Mouse (Mus musculus) forebrain, embryonic 15.5 days (tissue): ENCODE results near the gene Pbld1. TPM values are rescaled to one million over a fixed set of nuclear protein-coding genes. Genes with fewer than 3 reads are reported as not detected.

Experiments
- ATAC-seq: fragments of 200-750 bp; cut with Nextera tagmentation; replicated peaks from 2 replicates; pipeline ENCODE4 v1.8.0; 2017; ENCODE audit warnings: mild to moderate bottlenecking, moderate TSS enrichment, moderate library complexity
- H3K27ac ChIP-seq: fragments of 300-500 bp; sonication (generic); replicated peaks from 2 replicates; pipeline ENCODE4 v1.5.1; 2015; ENCODE audit warnings: mild to moderate bottlenecking, inconsistent platforms
- H3K27me3 ChIP-seq: fragments of 300-500 bp; sonication (generic); 2 replicates; pipeline ENCODE4 v1.6.1; 2015; ENCODE audit warnings: inconsistent platforms
- H3K36me3 ChIP-seq: fragments of 300-500 bp; sonication (generic); 2 replicates; pipeline ENCODE4 v1.6.1; 2015; ENCODE audit warnings: mild to moderate bottlenecking, inconsistent platforms
- H3K4me1 ChIP-seq: fragments of 300-500 bp; sonication (generic); 2 replicates; pipeline ENCODE4 v1.6.1; 2015; ENCODE audit warnings: inconsistent platforms
- H3K4me2 ChIP-seq: fragments of 300-500 bp; sonication (generic); replicated peaks from 2 replicates; pipeline ENCODE4 v1.6.1; 2015; ENCODE audit warnings: mild to moderate bottlenecking, inconsistent platforms
- H3K4me3 ChIP-seq: fragments of 300-500 bp; sonication (generic); 2 replicates; pipeline ENCODE4 v1.5.1; 2015; ENCODE audit warnings: mild to moderate bottlenecking, inconsistent platforms
- H3K9ac ChIP-seq: fragments of 300-500 bp; sonication (generic); replicated peaks from 2 replicates; pipeline ENCODE4 v1.6.1; 2015; ENCODE audit warnings: mild to moderate bottlenecking, inconsistent platforms
- H3K9me3 ChIP-seq: fragments of 300-500 bp; sonication (generic); 2 replicates; pipeline ENCODE4 v1.6.1; 2016; ENCODE audit warnings: inconsistent platforms
- WGBS: fragments of 180-500 bp; shearing (Covaris S2); methylation state at CpG from one replicate; pipeline ENCODE4 v1.1.7; 2015; ENCODE audit warnings: mixed read lengths; 5-methylcytosine and 5-hydroxymethylcytosine counted together
- polyA plus RNA-seq: library from polyadenylated mRNA; unstranded; fragments of >200 nt; fragmentation: Nextera tagmentation; extraction: Ambion mirVana; gene quantifications from 2 replicates; pipeline ENCODE4 v1.2.1, GENCODE M21; 2015

Gene Pbld1
- polyA plus RNA-seq, 1 experiment from 2014 or later: 0.87 TPM

DNA sequence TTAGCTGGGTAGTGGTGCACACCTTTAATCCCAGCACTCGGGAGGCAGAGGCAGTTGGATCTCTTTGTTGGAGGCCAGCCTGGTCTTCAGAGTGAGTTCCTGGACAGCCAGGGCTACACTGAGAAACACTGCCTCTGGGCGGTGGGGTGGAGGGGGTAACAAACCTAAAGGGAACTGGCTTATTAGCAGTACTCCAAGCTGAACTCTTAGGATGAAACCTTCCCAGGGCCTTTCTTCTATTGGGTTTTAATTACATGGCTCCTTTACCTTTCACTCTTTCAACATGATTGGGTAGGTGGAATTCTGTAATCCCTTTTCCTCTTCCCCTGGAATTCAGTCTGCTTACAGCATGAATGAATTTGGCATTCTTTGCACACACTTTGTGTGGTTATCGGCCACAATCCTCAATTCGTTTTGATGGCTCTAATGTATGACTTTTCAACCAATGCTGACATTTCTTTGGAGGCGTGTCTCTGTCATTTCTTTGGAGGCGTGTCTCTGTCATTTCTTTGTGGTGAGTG, 34.4 kb upstream of the Pbld1 start:
- peak overlapping the region; percentile 85 for H3K4me3 ChIP-seq
- H3K9ac ChIP-seq: peak overlapping the region; percentile 10; the same call in 1 of the 2 replicates
- ATAC-seq: no peak
- peaks cover 44% of the 10 kb centered on the region for H3K4me1 ChIP-seq
- H3K27me3 ChIP-seq: no peaks in the 10 kb centered on the region
- no peaks in the 10 kb centered on the region for H3K9me3 ChIP-seq
- peak overlapping the region; percentile 100 for H3K27ac ChIP-seq
- 2% methylated on average over 6 of the region's 6 CpGs for WGBS
- no peaks in the 10 kb centered on the region for H3K36me3 ChIP-seq
- H3K4me2 ChIP-seq: peak overlapping the region; percentile 59

DNA sequence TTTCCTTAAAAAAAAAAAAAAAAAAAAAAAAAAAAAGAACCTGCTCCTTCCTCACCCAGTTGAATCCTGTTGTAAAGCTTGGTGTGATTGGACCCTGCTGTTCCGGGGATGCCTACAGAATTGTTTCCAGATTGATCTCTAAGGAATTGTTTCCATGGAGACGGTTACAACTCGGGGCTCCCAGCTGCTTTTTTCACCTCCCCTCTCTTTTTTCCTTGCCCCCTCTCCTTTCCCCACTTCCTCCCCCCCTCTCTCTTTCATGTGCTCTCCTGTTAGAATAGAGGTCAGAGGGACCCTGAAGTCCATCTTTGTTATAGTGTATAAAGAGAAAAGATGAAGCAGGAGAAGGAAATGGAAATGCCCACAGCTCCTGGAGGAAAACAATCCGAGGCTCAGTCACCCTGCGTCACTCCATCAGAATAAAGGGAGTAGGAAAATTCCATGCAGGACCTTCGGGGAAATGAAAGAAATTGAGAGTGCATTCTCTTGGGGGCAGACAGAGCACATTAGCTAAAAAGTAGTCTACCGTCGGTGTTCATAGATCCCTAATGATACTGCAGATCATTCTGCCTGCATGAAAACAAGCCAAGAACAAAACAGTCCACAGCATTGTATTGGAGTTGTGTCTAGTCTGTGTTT, 33.7 kb upstream of the Pbld1 start:
- WGBS: 3% methylated on average over 8 of the region's 8 CpGs

DNA sequence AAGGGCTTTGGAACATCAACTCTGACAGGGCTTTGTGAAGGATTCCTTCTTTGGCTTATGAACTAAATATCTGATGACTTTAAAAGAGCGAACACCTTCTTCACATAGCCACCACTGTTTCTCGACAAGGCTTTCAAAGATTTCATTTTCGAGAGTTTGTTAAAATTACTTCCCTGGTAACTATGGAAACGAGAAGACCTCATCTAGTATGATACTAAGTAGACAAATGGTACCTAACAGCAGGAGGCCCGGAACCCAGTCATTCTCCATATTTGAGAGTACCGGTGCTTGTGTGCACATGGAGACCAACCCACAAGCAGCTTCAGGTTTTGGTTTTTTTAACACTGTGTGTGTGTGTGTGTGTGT, 33.2 kb upstream of the Pbld1 start:
- peak overlapping the region; percentile 59 for H3K4me2 ChIP-seq
- no peaks in the 10 kb centered on the region for H3K9me3 ChIP-seq
- H3K27me3 ChIP-seq: no peaks in the 10 kb centered on the region
- peaks cover 31% of the 10 kb centered on the region for H3K4me1 ChIP-seq
- no peak for ATAC-seq
- H3K27ac ChIP-seq: peak overlapping the region; percentile 100
- no peaks in the 10 kb centered on the region for H3K36me3 ChIP-seq
- H3K4me3 ChIP-seq: 0 out of 2 replicates have a peak overlapping the region, but pooled peaks have one; percentile 85
- no peak overlapping the region for H3K9ac ChIP-seq
- WGBS: 20% methylated on average over 6 of the region's 6 CpGs

More for the DNA sequence above, 33.7 kb upstream of the Pbld1 start:
- Histone ChIP-seq H3K4me1 (peaks cover 36% of the 10 kb centered on the region), H3K9me3 (no peaks in the 10 kb centered on the region), H3K27me3 (no peaks in the 10 kb centered on the region), H3K36me3 (no peaks in the 10 kb centered on the region), H3K27ac (peak overlapping the region; percentile 100), H3K4me3 (peak overlapping the region; percentile 85; the same call in 1 of the 2 replicates), H3K9ac (peak overlapping the region; percentile 17; the same call in 1 of the 2 replicates), H3K4me2 (peak overlapping the region; percentile 59)
- no peak for ATAC-seq

DNA sequence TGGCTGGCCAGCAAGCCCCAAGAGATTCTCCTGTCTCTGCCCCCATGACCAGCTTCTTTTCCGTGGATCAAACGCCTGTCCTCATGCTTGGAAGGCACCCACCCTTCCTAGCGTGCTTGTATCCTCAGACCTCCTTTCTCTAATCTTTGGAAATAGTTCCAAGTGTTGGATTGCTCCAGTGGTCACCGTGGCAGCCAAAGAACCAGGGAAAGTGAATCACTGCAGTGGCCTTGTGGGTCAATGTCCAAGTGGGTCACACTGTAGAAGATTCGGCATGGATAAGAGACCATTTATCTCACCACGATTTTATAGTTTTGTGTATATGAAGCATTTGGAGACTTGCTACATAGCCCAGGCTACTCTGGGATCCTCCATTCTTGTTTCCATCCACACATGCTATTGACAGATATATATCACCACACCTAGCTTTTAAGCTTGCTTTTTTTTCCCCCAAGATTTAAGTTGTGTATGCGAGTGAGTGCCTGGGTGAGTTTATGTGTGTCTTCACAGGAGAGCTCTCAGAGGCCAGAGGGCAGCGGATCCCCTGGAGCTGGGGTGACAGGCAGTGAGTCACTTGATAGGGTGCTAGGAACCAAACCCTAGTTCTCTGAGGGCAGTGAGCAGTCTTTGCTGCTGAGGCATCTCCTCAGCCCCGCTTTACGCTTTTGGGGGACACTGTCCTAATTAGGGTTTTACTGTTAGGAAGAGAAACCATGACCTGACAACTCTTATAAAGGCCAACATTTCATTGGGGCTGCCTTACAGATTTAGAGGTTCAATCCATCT, 32.4 kb upstream of the Pbld1 start:
- Histone ChIP-seq H3K4me3 (no peak overlapping the region), H3K27ac (peak overlapping the region; percentile 100), H3K9ac (no peak overlapping the region), H3K36me3 (no peaks in the 10 kb centered on the region), H3K4me1 (peaks cover 26% of the 10 kb centered on the region), H3K27me3 (no peaks in the 10 kb centered on the region), H3K4me2 (no peak overlapping the region), H3K9me3 (no peaks in the 10 kb centered on the region)
- 88% methylated on average over 10 of the region's 10 CpGs for WGBS
- ATAC-seq: no peak

DNA sequence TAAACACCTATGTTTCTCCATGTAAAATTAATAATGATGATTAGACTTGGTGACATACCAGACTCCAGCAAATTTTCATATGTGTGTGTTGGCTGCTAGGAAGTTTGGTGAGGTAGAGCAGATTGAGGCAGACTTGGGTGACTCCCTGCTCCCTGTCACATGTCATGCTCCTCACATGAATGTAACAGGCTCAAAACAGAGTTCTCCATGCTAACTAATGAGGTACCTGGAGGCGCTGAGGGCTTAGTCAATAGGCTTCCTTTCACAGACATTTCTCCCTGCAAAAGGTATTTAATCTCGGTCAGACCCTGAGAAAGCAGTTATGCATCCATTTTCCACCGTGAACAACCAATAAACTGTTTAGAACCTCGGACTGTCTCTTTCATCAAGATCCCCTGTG, 31.6 kb upstream of the Pbld1 start:
- Histone ChIP-seq H3K4me2 (no peak overlapping the region), H3K36me3 (no peaks in the 10 kb centered on the region), H3K9ac (no peak overlapping the region), H3K4me1 (peaks cover 26% of the 10 kb centered on the region), H3K27ac (no peak overlapping the region), H3K4me3 (no peak overlapping the region), H3K9me3 (no peaks in the 10 kb centered on the region), H3K27me3 (no peaks in the 10 kb centered on the region)
- no peak for ATAC-seq
- WGBS: 36% methylated on average over 4 of the region's 4 CpGs

DNA sequence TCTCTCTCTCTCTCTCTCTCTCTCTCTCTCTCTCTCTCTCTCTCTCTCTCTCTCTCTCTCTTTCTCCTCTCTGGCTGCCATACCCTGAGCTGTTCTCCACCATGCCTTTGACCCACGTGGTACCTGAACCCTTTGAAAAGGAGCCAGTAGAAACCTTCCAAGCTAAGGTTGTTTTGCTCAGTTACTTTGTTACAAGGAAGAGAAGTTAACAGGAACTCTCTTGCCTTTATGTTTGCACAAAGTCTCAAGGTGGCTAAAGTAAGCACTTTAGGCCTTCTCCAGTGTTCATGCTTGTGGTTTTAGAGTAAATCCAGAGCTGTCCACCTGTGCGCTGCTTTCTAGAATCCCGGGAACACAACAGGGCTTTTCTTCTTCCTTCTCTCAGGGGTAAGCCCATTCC, 27.7 kb upstream of the Pbld1 start:
- WGBS: 89% methylated on average over 3 of the region's 3 CpGs
- ATAC-seq: no peak
- Histone ChIP-seq H3K4me1 (peaks cover 2% of the 10 kb centered on the region), H3K36me3 (no peaks in the 10 kb centered on the region), H3K27me3 (no peaks in the 10 kb centered on the region), H3K27ac (no peak overlapping the region), H3K4me2 (no peak overlapping the region), H3K9me3 (no peaks in the 10 kb centered on the region), H3K4me3 (no peak overlapping the region), H3K9ac (no peak overlapping the region)

DNA sequence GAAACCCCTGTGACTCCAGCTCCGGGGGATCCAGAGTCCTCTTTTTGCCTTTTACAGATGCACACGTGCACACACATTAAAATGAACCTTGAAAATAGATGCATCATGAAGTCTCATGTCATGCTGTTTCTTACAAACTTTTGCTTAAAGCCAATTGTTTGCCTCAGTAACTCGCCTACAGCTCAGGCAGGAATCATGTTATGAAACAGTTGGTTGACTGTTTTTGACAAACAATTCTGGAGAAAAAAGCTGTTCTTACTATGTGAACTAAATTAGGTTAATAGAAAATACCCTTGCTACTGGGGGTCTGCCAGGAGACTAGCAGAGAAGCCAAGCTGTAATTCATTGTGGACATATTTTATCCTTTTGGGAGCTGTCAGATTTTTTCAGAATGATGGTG, 27.0 kb upstream of the Pbld1 start:
- no peak overlapping the region for H3K4me2 ChIP-seq
- H3K4me3 ChIP-seq: no peak overlapping the region
- no peak for ATAC-seq
- no peak overlapping the region for H3K9ac ChIP-seq
- H3K9me3 ChIP-seq: no peaks in the 10 kb centered on the region
- WGBS: 58% methylated on average over 3 of the region's 3 CpGs
- H3K4me1 ChIP-seq: no peaks in the 10 kb centered on the region; the same call in 1 of the 2 replicates
- H3K36me3 ChIP-seq: no peaks in the 10 kb centered on the region
- H3K27ac ChIP-seq: no peak overlapping the region
- H3K27me3 ChIP-seq: no peaks in the 10 kb centered on the region

DNA sequence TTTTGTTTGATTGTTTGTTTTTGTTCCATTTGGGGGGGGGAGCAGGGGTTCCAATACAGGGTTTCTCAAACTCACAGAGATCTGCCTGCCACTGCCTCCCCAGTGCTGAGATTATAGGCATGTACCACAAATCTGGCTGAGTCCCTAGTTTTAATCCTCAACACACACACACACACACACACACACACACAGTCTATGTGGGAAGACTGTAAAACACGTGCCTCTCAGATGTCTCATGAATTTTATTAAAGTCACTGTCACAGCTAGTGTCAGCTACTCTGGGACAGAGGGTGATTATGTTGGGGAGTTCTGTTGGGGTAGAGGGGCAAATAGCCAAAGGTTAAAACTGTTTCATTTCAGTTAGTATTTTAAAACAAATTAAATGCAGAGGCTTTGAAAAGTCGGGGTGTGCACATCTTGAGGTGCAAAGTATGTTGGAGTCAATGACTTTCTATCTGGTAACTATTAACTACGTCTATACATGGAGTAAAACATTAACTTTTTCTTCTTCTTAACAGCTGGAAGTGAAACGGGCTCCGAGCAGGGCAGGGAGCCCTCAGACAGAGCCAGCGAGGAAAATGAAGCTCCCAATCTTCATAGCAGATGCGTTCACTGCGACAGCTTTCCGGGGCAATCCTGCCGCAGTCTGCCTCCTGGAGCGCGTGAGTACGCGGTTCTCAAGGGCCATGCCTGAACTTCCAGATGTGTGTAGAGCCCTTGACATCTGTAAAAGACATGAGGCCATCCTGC, 21.2 kb upstream of the Pbld1 start:
- no peak overlapping the region for H3K27ac ChIP-seq
- H3K4me1 ChIP-seq: no peaks in the 10 kb centered on the region
- WGBS: 85% methylated on average over 14 of the region's 14 CpGs
- no peaks in the 10 kb centered on the region for H3K9me3 ChIP-seq
- H3K27me3 ChIP-seq: no peaks in the 10 kb centered on the region
- no peaks in the 10 kb centered on the region for H3K36me3 ChIP-seq
- no peak overlapping the region for H3K9ac ChIP-seq
- no peak for ATAC-seq
- H3K4me3 ChIP-seq: no peak overlapping the region
- no peak overlapping the region for H3K4me2 ChIP-seq

DNA sequence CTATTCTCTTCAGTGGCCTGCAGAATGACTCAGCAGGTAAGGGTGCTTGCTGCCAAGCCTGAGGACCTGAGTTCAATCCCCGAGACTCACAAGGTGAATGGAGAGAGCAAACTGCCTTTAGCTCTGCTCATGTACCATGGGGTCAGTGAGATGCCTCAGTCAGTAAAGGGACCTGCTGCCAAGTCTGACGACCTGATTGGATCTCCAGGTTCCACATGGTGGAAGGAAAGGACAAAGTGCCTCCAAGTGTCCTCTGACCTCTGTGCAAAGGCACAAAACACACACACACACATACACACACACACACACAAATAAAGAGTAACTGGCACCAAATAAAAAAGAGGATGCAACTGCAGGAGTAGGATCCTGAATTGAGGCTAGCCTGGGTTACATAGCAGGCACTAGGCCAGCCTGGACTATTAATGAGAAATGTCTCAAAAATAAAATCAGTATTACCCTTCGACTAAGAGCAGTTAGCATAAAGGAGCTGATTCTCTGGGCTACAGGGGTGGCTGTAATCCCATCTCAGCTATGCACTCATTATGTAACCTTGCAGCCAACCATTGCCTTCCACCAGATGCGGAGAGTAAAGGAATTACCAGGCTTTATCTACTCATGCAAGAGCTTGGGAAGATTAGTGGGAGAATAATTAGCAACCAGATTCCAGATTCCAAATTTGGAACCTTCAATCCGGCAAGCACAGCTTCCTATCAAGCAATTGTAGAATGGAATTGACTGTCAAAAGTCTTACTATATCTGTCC, 19.9 kb upstream of the Pbld1 start:
- H3K9ac ChIP-seq: no peak overlapping the region
- H3K36me3 ChIP-seq: no peaks in the 10 kb centered on the region
- ATAC-seq: no peak
- H3K4me2 ChIP-seq: no peak overlapping the region
- WGBS: 59% methylated on average over 5 of the region's 5 CpGs
- no peak overlapping the region for H3K4me3 ChIP-seq
- no peaks in the 10 kb centered on the region for H3K4me1 ChIP-seq
- no peaks in the 10 kb centered on the region for H3K27me3 ChIP-seq
- H3K27ac ChIP-seq: no peak overlapping the region
- H3K9me3 ChIP-seq: no peaks in the 10 kb centered on the region

DNA sequence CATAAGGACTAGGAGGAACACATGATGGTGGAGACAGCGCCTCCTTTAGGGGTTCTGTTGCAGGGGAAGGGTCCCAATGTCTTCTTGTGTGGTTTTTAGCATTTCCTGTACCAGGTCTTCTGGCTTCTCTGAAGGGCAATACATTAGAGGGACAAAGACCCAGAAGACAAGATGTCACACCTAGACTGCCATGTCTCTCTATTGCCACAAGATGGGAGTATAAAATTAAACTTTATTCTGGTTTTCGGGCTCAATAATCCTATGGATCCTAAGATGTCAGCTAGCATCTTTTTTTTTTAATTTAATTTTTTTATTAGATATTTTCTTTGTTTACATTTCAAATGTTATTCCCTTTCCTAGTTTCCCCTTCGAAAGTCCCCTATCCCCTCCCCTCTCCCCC, 16.8 kb upstream of the Pbld1 start:
- Histone ChIP-seq H3K9ac (no peak overlapping the region), H3K36me3 (no peaks in the 10 kb centered on the region), H3K4me2 (no peak overlapping the region), H3K27ac (no peak overlapping the region), H3K4me3 (no peak overlapping the region), H3K9me3 (no peaks in the 10 kb centered on the region), H3K27me3 (no peaks in the 10 kb centered on the region), H3K4me1 (no peaks in the 10 kb centered on the region)
- 73% methylated on average over 3 of the region's 3 CpGs for WGBS
- no peak for ATAC-seq

DNA sequence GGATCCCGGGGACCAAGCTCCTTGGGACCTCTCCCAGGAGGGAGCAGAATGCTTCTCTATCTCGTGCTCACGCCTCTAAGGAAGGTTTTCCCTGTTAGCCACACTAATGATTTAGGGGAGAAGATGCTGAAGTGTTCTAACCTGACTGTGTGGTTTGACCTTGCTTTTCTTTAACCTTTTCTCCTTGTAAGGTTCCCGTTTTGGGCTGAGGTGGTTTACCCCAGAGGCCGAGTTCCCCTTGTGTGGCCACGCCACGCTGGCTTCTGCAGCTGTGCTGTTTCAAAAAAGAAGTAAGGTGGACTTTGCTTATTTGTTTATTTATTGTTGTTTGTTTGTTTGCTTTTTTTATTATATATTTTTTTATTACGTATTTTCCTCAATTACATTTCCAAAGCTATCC, 12.2 kb upstream of the Pbld1 start:
- Histone ChIP-seq H3K4me2 (no peak overlapping the region), H3K4me3 (no peak overlapping the region), H3K27ac (no peak overlapping the region), H3K4me1 (no peaks in the 10 kb centered on the region), H3K9ac (no peak overlapping the region), H3K9me3 (no peaks in the 10 kb centered on the region), H3K36me3 (no peaks in the 10 kb centered on the region), H3K27me3 (no peaks in the 10 kb centered on the region)
- 92% methylated on average over 8 of the region's 8 CpGs for WGBS
- ATAC-seq: no peak
